Mouse (Mus musculus): ENCODE measurements around the gene Gm49358.

GRCm38 (mm10) chr10:86826929-86827328, 63.2 kb downstream of the Gm49358 start:
- TF ChIP-seq CTCF (IDR thresholded peaks at IDR 0.05; ENCODE audit: low read depth) (no peak), EP300 (optimal IDR thresholded peaks at IDR 0.05) (no peak)

Measured in stomach, postnatal 0 days (tissue).